Mouse (Mus musculus): Measurements from ENCODE around the gene Zfp787. TPM values are rescaled to one million over a fixed set of nuclear protein-coding genes. Genes with fewer than 3 reads are reported as not detected.
"Not testable (repeated sequence)": the region's sequence is repeated elsewhere in the genome, so short reads cannot be mapped to it uniquely, and the experiment has no call there.

The Zfp787 gene
- polyA plus RNA-seq, 1 experiment from 2014 or later, result 31.9 TPM

DNA sequence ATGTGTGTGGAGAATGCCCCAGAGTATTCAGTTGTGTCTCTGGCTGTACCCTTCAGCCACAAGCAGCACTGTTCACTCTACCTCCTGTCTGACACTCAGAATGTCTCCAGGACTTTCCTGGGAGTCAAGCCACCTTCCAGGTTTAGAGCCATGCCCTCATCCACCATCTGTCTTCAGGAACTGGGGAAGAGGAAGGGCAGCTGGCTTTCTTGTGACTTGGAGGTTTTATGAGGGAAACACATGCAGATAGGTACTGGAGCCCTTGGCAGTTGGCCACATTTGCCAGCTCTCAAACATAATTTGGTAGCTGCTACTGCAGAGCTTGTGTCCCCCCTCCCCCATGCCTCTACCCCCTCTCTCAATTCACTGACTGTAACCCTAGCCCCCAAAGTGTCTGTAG lies 23.2 kb upstream of the Zfp787 start:
- H3K27ac ChIP-seq, result no peak overlapping the region
- H3K4me3 ChIP-seq (replicated peaks), result no peak overlapping the region
- H3K9ac ChIP-seq, result no peak overlapping the region
- no peaks in the 10 kb centered on the region for H3K27me3 ChIP-seq
- no peak for ATAC-seq (replicated peaks; ENCODE audit: low FRiP score)
- H3K4me2 ChIP-seq, result no peak overlapping the region
- H3K4me1 ChIP-seq, result peaks cover 7% of the 10 kb centered on the region; the same call in 1 of the 2 replicates
- no peaks in the 10 kb centered on the region for H3K9me3 ChIP-seq (replicated peaks)
- H3K36me3 ChIP-seq, result peaks cover 43% of the 10 kb centered on the region

DNA sequence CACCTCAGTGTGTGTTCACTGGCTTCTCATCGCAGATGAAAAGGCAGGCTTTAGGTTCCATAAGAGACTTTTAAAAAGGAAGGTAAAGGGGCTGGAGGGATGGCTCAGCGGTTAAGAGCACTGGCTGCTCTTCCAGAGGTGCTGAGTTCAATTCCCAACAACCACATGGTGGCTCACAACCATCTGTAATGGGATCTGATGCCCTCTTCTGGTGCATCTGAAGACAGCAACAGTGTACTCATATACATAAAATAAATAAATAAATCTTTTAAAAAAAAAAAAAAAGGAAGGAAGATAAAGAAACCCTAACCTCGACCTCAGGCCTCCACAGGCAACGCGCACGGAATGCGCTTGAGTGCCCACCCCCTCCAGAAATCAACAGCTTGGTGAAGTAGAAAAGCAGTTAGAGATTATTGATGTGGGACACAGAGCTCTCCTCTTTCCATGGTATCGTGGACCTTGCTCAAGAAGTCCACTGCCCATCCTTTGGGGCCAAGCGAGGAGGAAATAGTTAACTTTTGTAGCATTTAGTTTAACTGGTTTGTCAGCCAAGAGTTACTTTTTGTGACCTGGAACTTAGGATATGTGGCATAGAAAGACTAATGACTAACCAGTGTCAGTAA lies 18.7 kb upstream of the Zfp787 start:
- not testable (repeated sequence) for H3K9me3 ChIP-seq (replicated peaks); H3K27me3 ChIP-seq; H3K4me3 ChIP-seq (replicated peaks); H3K9ac ChIP-seq; ATAC-seq (replicated peaks; ENCODE audit: low FRiP score); H3K4me2 ChIP-seq
- 71% methylated on average over 9 of the region's 9 CpGs for WGBS
- Histone ChIP-seq H3K27ac (peak overlapping the region; percentile 45; the same call in 1 of the 2 replicates), H3K36me3 (peaks cover 22% of the 10 kb centered on the region), H3K4me1 (peaks cover 27% of the 10 kb centered on the region)

DNA sequence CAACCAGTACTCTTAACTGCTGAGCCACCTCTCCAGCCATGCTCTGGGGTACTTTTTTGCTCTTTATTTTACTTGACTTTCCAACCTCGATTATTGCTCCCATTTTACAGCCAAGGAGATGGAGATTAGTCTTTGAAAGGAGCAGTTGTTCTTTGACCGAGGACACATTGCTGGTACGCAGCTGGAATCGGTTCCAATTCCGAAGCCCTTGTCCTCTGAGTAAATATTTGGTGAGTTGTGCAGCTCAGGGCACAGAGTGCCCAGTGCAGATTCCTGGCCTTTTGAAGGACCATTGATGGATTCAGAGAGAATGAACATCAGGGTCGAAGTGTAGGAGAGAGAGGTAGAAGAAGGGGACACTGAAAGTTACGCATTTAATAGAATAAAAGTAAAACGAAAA lies 18.1 kb upstream of the Zfp787 start:
- H3K4me3 ChIP-seq (replicated peaks), result no peak overlapping the region
- no peaks in the 10 kb centered on the region for H3K27me3 ChIP-seq
- WGBS, result 92% methylated on average over 8 of the region's 8 CpGs
- H3K9ac ChIP-seq, result no peak overlapping the region
- H3K9me3 ChIP-seq (replicated peaks), result no peaks in the 10 kb centered on the region
- H3K4me1 ChIP-seq, result peaks cover 27% of the 10 kb centered on the region
- ATAC-seq (replicated peaks; ENCODE audit: low FRiP score), result no peak
- peak overlapping the region; percentile 41; the same call in 1 of the 2 replicates for H3K27ac ChIP-seq
- no peak overlapping the region for H3K4me2 ChIP-seq
- peaks cover 20% of the 10 kb centered on the region for H3K36me3 ChIP-seq

- Histone ChIP-seq H3K4me3 (replicated peaks) (peak overlapping the region; percentile 75), H3K4me1 (peaks cover 27% of the 10 kb centered on the region), H3K36me3 (peaks cover 17% of the 10 kb centered on the region), H3K27me3 (no peaks in the 10 kb centered on the region), H3K27ac (peak overlapping the region; percentile 82), H3K9me3 (replicated peaks) (no peaks in the 10 kb centered on the region), H3K9ac (peak overlapping the region; percentile 78), H3K4me2 (peak overlapping the region; percentile 89)
- peak; percentile 34 for ATAC-seq (replicated peaks; ENCODE audit: low FRiP score)
- WGBS, result under 1% methylated on average over 28 of the region's 28 CpGs
These were observed 17.0 kb upstream of the Zfp787 start for GRCm38 (mm10) chr7:6172674-6173244.

DNA sequence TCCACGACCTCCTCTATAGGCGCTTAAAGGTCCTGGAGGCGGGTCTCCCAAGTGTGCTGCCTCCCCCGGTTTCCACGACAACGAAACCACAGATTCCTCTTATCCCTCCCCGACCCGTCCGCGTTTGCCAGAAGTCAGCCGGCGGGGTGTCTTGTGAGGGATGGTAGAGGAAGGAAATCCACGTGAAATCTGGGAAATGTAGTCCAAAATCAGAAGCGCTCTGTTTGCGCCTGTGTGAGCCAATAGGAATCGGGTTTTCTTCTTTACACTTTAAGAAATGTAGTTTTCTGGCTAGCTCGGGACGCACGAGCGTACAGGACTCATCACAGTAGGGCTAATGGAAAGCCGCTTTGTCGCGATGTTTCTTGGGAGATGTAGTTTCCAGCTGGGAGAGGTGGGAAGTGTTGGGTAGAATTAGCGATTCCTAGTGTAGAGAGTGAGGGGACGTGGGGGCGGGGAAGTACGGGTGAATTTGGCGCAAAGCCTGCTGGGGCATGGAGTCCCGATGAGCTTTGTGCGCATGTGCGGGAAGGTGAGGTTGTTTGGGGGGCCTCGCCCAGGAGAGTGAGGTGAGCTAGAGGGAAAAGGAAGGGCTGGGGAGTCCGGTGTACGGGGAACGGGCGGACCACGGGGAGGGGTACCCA lies 16.3 kb upstream of the Zfp787 start, which contains the start of gene Zfp444:
Zfp444 (plus strand) TSS at position 221 of the 644 bp plus-strand sequence.
- peaks cover 14% of the 10 kb centered on the region for H3K36me3 ChIP-seq
- peak within 1 kb of the TSS; percentile 82 for H3K27ac ChIP-seq
- peak; percentile 98 for ATAC-seq (replicated peaks; ENCODE audit: low FRiP score)
- peak within 1 kb of the TSS; percentile 75 for H3K4me3 ChIP-seq (replicated peaks)
- H3K27me3 ChIP-seq, result no peaks in the 10 kb centered on the region
- under 1% methylated on average over 37 of the region's 37 CpGs for WGBS
- peak within 1 kb of the TSS; percentile 89 for H3K4me2 ChIP-seq
- peak within 1 kb of the TSS; percentile 78 for H3K9ac ChIP-seq
- peaks cover 27% of the 10 kb centered on the region for H3K4me1 ChIP-seq
- H3K9me3 ChIP-seq (replicated peaks), result no peaks in the 10 kb centered on the region

DNA sequence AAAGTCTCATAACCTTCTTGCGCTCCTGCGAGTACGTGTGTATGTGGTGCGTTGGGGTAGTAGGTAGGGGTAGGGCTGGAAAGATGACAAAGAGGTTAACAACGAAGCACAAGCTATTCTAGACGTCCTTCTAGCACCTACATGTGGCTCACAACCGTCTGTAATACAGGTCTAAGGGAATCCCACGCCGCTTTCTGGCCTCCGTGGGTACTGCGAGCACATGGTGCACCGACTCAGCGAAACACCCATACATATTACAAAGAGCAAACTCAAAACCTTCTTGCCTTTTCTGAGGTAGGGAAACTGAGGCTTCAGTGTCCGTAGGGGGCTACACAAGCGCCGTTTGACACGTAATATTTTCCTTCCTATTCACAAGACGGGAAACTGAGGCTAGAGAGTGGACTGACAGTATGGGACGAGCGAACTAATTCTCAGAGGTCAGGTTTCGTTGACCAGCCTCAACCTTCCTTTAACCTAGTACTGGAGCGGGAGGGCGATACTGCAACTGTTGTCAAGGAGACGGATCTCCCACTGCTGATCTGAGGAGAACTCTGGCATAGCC lies 15.7 kb upstream of the Zfp787 start:
- Histone ChIP-seq H3K4me2 (peak overlapping the region; percentile 89), H3K27me3 (no peaks in the 10 kb centered on the region), H3K27ac (peak overlapping the region; percentile 82), H3K36me3 (peaks cover 9% of the 10 kb centered on the region; the same call in 1 of the 2 replicates), H3K4me1 (peaks cover 27% of the 10 kb centered on the region), H3K4me3 (replicated peaks) (peak overlapping the region; percentile 75), H3K9me3 (replicated peaks) (no peaks in the 10 kb centered on the region), H3K9ac (peak overlapping the region; percentile 42)
- peak; percentile 49 for ATAC-seq (replicated peaks; ENCODE audit: low FRiP score)
- under 1% methylated on average over 24 of the region's 24 CpGs for WGBS

GRCm38 (mm10) chr7:6170871-6171270 lies 15.1 kb upstream of the Zfp787 start:
- 47% methylated on average over 6 of the region's 6 CpGs for WGBS
- H3K9ac ChIP-seq, result peak overlapping the region; percentile 42; the same call in 1 of the 2 replicates
- H3K9me3 ChIP-seq (replicated peaks), result no peaks in the 10 kb centered on the region
- peak overlapping the region; percentile 75 for H3K4me3 ChIP-seq (replicated peaks)
- H3K4me2 ChIP-seq, result peak overlapping the region; percentile 89
- H3K27me3 ChIP-seq, result no peaks in the 10 kb centered on the region
- H3K36me3 ChIP-seq, result peaks cover 9% of the 10 kb centered on the region; the same call in 1 of the 2 replicates
- peak overlapping the region; percentile 82 for H3K27ac ChIP-seq
- ATAC-seq (replicated peaks; ENCODE audit: low FRiP score), result no peak
- H3K4me1 ChIP-seq, result peaks cover 27% of the 10 kb centered on the region

DNA sequence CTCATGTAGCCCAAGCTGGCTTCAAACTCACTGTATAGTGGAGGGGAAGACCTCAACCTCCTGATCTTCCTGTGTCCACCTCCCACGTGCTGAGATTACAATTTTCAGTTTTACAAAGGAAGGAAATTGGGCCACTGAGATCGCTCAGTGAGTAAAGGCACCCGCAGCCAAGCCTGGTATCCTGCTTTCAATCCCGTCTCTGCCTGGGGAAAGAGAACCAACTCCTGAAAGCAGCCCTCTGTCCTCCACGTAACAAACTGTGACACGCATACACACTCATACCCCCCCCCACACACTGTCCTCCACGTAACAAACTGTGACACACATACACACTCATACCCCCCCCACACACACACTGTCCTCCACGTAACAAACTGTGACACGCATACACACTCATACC lies 14.6 kb upstream of the Zfp787 start:
- no peak for ATAC-seq (replicated peaks; ENCODE audit: low FRiP score)
- Histone ChIP-seq H3K4me1 (peaks cover 27% of the 10 kb centered on the region), H3K9ac (no peak overlapping the region), H3K27ac (0 out of 2 replicates have a peak overlapping the region, but pooled peaks have one; percentile 45), H3K27me3 (no peaks in the 10 kb centered on the region), H3K4me2 (no peak overlapping the region), H3K4me3 (replicated peaks) (no peak overlapping the region), H3K36me3 (peaks cover 4% of the 10 kb centered on the region; the same call in 1 of the 2 replicates), H3K9me3 (replicated peaks) (no peaks in the 10 kb centered on the region)
- WGBS, result 83% methylated on average over 9 of the region's 9 CpGs

GRCm38 (mm10) chr7:6169403-6169802 lies 13.6 kb upstream of the Zfp787 start:
- H3K4me1 ChIP-seq, result peaks cover 20% of the 10 kb centered on the region
- no peak overlapping the region for H3K4me3 ChIP-seq (replicated peaks)
- ATAC-seq (replicated peaks; ENCODE audit: low FRiP score), result no peak
- no peak overlapping the region for H3K9ac ChIP-seq
- no peaks in the 10 kb centered on the region for H3K27me3 ChIP-seq
- peak overlapping the region; percentile 45; the same call in 1 of the 2 replicates for H3K27ac ChIP-seq
- H3K36me3 ChIP-seq, result no peaks in the 10 kb centered on the region
- no peak overlapping the region for H3K4me2 ChIP-seq
- no peaks in the 10 kb centered on the region for H3K9me3 ChIP-seq (replicated peaks)
- WGBS, result 70% methylated on average over 3 of the region's 3 CpGs

DNA sequence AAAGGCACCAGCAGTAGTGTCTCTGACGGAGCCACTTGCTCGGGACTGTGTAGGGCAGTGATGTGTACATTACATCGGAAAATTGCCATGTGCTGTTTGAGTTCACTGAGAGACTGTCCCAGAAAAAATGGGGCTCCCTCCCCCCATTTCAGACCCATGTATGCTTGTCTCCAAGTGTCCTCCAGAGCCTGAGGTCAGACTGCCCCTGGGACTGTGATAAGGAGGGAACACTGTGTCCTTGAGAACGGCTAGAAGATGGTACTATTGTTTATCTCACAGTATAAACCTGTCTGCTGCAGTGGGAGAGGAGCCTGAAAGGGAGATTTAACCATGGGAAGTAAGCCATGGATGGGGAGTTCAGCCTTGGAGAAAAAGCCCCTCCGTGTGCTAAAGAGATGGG lies 8.9 kb upstream of the Zfp787 start:
- Histone ChIP-seq H3K4me1 (no peaks in the 10 kb centered on the region), H3K9ac (no peak overlapping the region), H3K27me3 (no peaks in the 10 kb centered on the region), H3K9me3 (replicated peaks) (no peaks in the 10 kb centered on the region), H3K36me3 (no peaks in the 10 kb centered on the region), H3K27ac (no peak overlapping the region), H3K4me3 (replicated peaks) (no peak overlapping the region), H3K4me2 (no peak overlapping the region)
- WGBS, result 69% methylated on average over 5 of the region's 5 CpGs
- no peak for ATAC-seq (replicated peaks; ENCODE audit: low FRiP score)

- no peak overlapping the region for H3K4me3 ChIP-seq (replicated peaks)
- peaks cover 9% of the 10 kb centered on the region for H3K4me1 ChIP-seq
- H3K4me2 ChIP-seq, result no peak overlapping the region
- H3K9me3 ChIP-seq (replicated peaks), result no peaks in the 10 kb centered on the region
- no peak overlapping the region for H3K9ac ChIP-seq
- H3K27me3 ChIP-seq, result no peaks in the 10 kb centered on the region
- no peak overlapping the region for H3K27ac ChIP-seq
- no peaks in the 10 kb centered on the region for H3K36me3 ChIP-seq
- WGBS, result 77% methylated on average over 4 of the region's 4 CpGs
- ATAC-seq (replicated peaks; ENCODE audit: low FRiP score), result no peak
These were observed 6.4 kb upstream of the Zfp787 start for GRCm38 (mm10) chr7:6162172-6162571.

- no peak overlapping the region for H3K9ac ChIP-seq
- H3K9me3 ChIP-seq (replicated peaks), result no peaks in the 10 kb centered on the region
- WGBS, result 63% methylated on average over 3 of the region's 3 CpGs
- H3K4me1 ChIP-seq, result peaks cover 16% of the 10 kb centered on the region
- H3K27me3 ChIP-seq, result no peaks in the 10 kb centered on the region
- no peak overlapping the region for H3K4me2 ChIP-seq
- H3K4me3 ChIP-seq (replicated peaks), result no peak overlapping the region
- ATAC-seq (replicated peaks; ENCODE audit: low FRiP score), result no peak
- no peaks in the 10 kb centered on the region for H3K36me3 ChIP-seq
- H3K27ac ChIP-seq, result no peak overlapping the region
These were observed 5.7 kb upstream of the Zfp787 start for GRCm38 (mm10) chr7:6161541-6161940.
